Mouse (Mus musculus) layer of hippocampus, adult 9-11 months (tissue): ENCODE measurements around the gene Slc6a19.
"Not testable (repeated sequence)": the region's sequence is repeated elsewhere in the genome, so short reads cannot be mapped to it uniquely, and the experiment has no call there.

Source experiments
- DNase-seq: peaks from one replicate; pipeline ENCODE4 v3.0.0; 2022

Gene Slc6a19

GRCm38 (mm10) chr13:73704694-73705325, at the start of gene Slc6a19:
TSS of gene Slc6a19 (minus strand) at chr13:73704865.
- no peak for DNase-seq

- no peak for DNase-seq
Observed at GRCm38 (mm10) chr13:73751284-73751683, 46.6 kb upstream of the Slc6a19 start.

DNA sequence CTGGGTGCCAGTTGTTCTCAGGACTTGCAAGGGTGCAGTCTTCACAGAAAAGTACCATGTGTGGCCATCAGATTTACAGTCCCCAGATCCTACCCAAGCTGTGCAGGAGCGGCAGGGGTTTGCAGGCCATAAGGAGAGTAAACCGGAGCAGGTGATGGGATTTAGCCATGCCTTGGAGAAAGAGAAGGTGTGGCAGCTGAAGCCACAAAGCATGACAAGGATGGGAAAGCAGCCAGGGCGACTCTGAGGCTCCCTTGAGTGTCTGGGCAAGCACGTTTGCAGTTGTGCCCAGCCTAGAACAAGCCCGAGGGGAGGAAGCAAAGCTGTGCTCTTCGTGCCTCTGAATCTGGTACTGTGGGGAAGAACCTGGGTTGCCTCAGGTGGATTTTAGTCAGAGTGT, 45.8 kb upstream of the Slc6a19 start:
- DNase-seq: peak; percentile 13

DNA sequence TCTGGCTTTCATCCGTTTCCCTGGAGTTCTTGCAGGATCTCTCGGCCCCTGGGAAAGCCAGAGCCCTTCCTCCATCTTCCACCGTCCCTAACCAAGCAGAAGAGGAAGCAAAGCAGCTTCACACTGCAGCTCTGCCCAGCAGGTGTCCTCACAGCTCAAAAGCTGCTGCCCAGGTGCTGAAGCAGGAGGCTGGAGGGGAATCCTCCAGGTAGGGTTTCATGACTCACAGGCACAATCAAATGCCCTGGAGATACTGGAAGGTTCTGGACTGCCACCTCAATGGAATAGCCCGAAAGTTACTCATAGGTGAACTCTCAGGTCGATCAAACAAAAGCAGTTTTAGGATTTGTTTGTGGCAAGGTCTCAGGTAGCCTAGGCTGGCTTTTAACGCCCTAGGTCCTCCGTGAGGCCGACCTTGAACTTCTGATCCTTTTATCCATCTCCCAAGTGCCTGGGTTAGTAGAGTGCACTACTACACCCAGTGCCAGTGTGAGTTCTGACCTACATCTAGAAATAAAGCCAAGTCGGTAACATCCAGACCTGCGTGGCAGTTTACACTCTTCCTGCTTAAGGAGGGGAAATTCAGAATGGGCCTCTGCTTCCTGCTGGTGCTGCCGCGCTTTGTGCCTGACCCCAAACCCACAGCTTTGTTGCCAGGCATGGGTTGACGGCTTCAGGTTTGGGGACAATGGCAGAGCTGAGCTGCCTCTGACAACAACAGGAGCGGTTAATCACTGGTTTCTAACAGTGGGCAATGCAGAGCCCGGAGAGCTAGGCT, 44.2 kb upstream of the Slc6a19 start:
- peak; percentile 5 for DNase-seq

GRCm38 (mm10) chr13:73743662-73744061, 39.0 kb upstream of the Slc6a19 start:
- peak; percentile 33 for DNase-seq

GRCm38 (mm10) chr13:73742944-73743343, 38.3 kb upstream of the Slc6a19 start:
- DNase-seq: no peak

DNA sequence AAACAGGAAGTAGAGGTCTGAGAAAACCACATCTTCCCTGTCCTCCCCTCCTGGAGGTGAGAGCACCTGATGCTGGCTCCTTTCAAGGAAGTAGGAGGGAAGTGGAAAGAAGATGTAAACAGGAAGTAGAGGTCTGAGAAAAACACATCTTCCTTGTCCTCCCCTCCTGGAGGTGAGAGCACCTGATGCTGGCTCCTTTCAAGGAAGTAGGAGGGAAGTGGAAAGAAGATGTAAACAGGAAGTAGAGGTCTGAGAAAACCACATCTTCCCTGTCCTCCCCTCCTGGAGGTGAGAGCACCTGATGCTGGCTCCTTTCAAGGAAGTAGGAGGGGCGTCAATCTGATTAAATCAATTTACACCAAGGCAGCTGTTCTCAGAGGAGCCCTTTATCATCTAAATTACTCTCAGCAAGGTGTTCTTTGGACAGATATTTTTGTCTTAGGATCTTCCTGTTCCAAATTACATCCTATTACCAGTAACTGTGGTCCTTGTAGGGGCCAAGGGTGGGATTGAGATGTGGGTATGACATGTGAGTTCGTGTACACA, 35.8 kb upstream of the Slc6a19 start:
- not testable (repeated sequence) for DNase-seq

GRCm38 (mm10) chr13:73736943-73737342, 32.3 kb upstream of the Slc6a19 start:
- no peak for DNase-seq

DNA sequence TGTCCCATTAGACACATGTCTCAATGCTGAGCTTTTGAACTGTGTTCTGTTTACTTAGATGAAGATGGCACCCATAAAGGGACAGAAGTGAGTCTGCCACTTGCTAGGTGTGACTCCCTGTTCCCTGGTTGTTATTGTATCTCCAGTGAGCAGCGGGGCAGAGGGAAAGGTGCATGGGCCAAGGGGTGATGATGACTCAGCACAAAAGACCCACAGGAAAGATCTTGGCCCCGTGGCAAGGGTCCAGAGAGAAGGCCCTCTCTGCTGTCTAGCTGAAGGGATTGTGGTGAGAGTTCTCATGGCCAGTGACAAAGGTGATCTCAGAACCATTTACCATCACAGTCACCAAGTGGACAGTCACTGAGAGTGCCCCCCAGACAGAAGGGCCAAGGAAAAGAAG, 31.3 kb upstream of the Slc6a19 start:
- no peak for DNase-seq

DNA sequence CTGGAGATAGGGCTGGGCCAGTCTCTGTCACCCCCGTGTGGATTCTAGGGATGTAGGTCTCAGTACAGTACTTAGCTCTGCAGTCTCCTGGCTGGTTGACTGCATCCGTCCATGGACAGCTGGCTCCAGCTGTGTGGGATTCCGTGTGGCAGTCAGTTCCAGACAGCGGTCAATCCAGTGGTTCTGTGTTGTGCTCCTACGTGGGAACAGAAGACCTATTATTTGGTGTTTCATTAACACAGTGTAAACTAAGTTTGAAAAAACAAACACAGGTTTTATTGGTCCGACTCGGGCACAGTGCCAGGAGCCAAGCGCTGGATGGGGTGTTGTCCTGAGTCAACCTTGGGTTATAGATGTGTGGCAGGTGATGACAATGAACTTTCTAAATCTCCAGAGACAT, 30.6 kb upstream of the Slc6a19 start:
- no peak for DNase-seq

DNA sequence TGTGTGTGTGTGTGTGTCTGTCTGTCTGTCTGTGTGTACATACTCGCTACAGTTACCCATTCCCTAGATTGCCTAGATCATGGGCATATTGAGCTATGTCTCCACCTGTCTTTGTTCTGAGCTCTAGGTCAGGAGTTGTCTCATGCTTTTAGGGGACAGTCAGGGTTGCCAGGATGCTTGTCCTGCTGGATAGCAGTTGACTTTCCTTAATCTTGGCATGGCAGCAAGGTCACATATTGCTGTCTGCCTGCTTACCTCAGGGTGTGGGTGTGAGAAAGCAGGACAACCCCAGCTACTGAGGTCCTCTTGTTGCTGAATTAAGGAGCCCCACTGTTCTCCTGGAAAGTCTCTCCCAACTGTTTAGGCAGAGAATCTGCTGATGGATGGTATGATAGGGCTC, 29.7 kb upstream of the Slc6a19 start:
- DNase-seq: no peak

GRCm38 (mm10) chr13:73732742-73733700, 28.4 kb upstream of the Slc6a19 start, which contains the start of gene Slc12a7:
TSS of gene Slc12a7 (plus strand) at chr13:73733094.
- DNase-seq: no peak

DNA sequence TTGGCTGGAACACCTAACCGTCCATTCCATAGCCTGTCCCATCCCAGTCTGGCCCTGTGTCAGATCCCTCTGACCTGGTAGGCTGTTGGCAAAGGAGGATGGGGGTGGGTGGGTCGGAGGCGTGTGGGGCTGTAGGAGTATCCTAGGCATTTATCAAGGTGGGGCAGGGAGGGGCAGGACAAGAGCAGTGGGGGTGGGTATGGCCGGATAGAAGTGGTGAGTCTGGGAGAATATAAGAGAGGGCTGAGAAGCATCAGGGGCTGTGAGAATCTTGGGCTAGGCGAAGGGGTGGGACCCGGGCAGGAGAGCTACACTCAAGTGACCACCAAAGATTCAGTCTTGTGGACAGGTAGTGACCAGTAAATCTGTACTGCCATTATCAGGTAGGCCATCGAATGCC, 27.6 kb upstream of the Slc6a19 start:
- DNase-seq: no peak

- DNase-seq: no peak
Observed at GRCm38 (mm10) chr13:73730913-73731312, 26.2 kb upstream of the Slc6a19 start.

- DNase-seq: no peak
Observed at GRCm38 (mm10) chr13:73728633-73729032, 24.0 kb upstream of the Slc6a19 start.

DNA sequence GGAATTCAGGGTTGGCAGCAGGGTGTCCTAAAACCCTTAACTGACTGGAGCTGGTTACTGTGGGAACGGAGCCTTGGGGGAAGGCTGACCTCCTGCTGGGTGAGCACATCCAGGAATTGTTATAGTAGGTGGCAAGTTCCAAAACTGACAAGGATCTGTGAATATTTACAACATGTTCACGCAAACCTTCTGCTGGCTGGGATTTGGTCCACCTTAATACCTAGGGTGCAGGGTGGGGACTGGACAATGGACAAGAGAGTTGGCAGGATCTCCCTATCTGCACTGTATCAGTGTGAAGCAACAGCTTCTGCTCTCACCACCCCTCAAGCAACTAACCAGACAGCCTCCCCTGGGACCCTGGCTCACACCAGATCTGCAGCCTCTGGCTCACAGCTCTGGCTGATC, 23.0 kb upstream of the Slc6a19 start:
- DNase-seq: no peak

- no peak for DNase-seq
Observed at GRCm38 (mm10) chr13:73725315-73725714, 20.6 kb upstream of the Slc6a19 start.

DNA sequence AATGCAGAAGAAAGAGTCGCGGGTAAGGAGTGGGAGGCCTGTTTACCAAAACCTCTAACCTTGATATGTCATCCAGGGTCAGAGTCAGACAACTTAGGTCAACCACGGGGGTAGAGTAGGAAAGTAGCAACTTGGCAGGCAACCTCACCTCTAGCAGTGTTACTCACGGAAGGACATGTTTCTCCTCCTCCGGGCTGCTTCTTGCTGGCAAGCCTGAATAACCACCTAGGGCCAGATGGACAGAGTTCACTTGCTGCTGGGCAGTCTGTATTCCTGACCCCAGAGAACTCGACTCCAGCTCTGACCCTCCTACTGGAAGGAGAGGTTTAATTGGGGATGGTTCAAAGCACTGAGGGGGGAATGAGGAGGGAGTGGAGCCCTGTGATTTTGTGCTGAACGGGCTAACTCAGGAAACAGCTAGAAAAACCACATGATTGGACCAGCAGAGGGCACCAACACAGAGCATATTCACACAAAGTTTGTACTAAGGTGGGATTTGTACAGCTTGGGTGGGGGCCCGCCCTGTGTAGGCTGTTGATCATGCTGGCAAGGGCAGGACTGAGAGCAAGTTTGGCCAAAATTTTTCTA, 18.5 kb upstream of the Slc6a19 start:
- DNase-seq: peak; percentile 7

- DNase-seq: no peak
Observed at GRCm38 (mm10) chr13:73720241-73720640, 15.6 kb upstream of the Slc6a19 start.

DNA sequence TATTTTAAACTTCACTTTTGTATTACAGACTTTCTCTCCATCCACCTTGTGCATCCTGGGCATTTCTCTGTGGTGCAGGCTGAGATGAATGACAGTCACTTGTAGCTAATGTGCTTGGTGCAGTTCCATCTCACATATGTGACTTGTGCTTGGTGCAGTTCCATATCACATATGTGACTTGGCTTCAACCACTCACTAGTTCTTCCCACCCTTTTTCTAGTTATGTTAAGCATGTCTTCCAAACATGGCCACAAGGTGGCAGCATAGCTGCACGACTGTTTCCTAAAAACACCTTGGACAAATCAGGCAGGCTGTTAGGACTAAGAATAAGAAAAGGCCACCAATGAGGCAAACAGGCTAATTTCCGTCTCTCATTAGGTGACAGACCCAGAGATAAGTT, 13.6 kb upstream of the Slc6a19 start:
- peak; percentile 65 for DNase-seq

DNA sequence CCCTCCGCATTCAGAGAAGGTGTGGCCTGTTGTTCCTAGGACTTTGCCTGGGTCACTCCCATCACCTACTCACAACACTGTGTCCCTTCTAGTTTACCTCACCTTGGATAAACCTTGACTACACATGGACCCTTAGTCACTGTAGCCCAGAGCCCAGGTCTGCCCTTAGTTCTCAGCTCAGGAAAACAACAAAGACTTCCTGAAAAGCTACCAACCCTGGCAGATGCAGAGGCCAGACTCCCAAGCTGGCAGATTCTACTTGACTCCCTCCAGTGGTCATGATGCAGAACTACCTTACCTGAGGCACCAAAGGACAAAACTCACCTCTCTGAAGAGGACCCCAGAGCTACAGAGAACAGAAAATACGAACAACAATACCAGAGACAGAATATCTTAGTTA, 9.4 kb upstream of the Slc6a19 start:
- DNase-seq: no peak

DNA sequence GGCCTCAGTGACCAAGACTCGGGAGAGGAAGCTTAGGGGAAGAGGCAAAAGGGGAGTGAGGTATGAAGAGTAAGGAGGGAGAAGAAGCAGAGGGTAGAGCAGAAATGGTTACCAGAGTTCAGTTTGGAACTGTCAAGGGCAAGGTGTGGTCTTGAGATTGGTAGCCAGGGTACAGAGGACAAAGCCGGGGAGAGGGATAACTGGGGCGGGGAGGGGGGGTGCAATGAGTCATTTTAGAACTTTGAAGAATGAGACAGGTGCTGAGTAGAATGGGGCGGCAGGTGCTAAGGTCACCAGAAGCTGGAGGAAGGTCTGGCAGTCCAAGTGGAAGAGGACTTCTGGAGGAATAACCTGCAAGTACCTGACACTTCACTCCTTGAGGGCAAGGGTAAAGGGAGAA, 8.5 kb upstream of the Slc6a19 start:
- DNase-seq: no peak

DNA sequence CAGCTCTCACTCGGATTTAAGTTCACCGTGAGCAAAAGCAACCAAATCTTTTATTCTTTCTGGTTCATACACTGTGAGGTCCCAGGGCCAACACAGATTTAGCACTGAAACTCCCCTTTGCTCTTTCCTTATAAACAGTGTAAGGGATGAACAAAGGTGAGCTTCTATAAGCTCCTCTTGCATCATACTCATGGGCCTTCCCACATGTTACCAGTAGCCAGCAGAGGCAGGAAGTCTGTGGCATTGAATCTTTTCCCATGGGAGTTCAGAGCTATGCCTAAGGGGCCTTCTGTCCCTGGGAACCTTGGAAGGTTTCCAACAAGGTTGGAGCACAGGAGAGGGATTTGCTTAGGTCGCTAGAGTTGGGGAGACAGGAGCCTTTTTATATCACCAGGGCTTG, 7.6 kb upstream of the Slc6a19 start:
- DNase-seq: no peak
